Mouse (Mus musculus): ENCODE results near the gene Zg16.

DNA sequence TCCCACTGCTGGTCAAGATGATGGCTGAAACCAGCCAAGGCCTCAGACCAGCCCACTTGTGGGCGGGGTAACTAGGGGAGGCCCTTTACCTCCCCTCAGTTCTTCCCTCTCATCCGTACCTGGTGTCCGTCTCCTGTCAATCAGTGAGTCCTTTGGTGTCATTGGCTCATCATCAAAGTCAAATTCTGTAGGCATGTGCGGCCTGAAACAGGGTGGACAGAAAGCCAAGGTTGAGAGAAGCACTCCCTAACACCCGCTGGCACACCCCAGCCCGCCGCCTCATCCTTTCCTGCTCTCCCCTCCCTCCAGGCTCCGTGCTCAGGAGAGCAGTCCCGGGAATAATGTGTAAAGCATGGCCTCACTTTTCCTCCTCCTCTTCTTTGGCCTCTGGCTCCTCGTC, 71.0 kb downstream of the Zg16 start:
- TF ChIP-seq CTCF (IDR thresholded peaks at IDR 0.05) (no peak), EP300 (IDR thresholded peaks at IDR 0.05) (no peak)
